Mouse (Mus musculus) NIH3T3 (cell line): Measurements from ENCODE around the gene Vps13c.

Experiments used
- DNase-seq: peaks from one replicate; pipeline ENCODE4 v3.0.0-alpha.2; 2012; ENCODE audit warnings: low read depth

The Vps13c gene

GRCm38 (mm10) chr9:67831359-67832045 is 8.7 kb upstream of the Vps13c start:
- DNase-seq, result no peak

- peak; percentile 21 for DNase-seq
These were observed 8.1 kb upstream of the Vps13c start, which contains the start of gene C2cd4a for GRCm38 (mm10) chr9:67832046-67832605. Gene C2cd4a (minus strand): TSS chr9:67832330.

- DNase-seq, result no peak
These were observed 5.7 kb upstream of the Vps13c start for GRCm38 (mm10) chr9:67834535-67834934.

- no peak for DNase-seq
These were observed 2.9 kb upstream of the Vps13c start for GRCm38 (mm10) chr9:67837311-67837710.

GRCm38 (mm10) chr9:67842797-67843196 is 2.6 kb downstream of the Vps13c start:
- DNase-seq, result peak; percentile 67

GRCm38 (mm10) chr9:67845012-67845411 is 4.8 kb downstream of the Vps13c start:
- DNase-seq, result peak; percentile 54

- no peak for DNase-seq
These were observed 5.5 kb downstream of the Vps13c start for GRCm38 (mm10) chr9:67845648-67846047.

- no peak for DNase-seq
These were observed 5.9 kb downstream of the Vps13c start for GRCm38 (mm10) chr9:67846089-67846488.

GRCm38 (mm10) chr9:67847606-67848005 is 7.4 kb downstream of the Vps13c start:
- DNase-seq, result no peak

GRCm38 (mm10) chr9:67849397-67849796 is 9.2 kb downstream of the Vps13c start:
- DNase-seq, result no peak

- DNase-seq, result no peak
These were observed 9.7 kb downstream of the Vps13c start for GRCm38 (mm10) chr9:67849846-67850245.

- no peak for DNase-seq
These were observed 11.0 kb downstream of the Vps13c start for GRCm38 (mm10) chr9:67851150-67851549.

- no peak for DNase-seq
These were observed 20.1 kb downstream of the Vps13c start for GRCm38 (mm10) chr9:67860273-67860672.

GRCm38 (mm10) chr9:67863332-67863731 is 23.1 kb downstream of the Vps13c start:
- no peak for DNase-seq

GRCm38 (mm10) chr9:67864011-67864410 is 23.8 kb downstream of the Vps13c start:
- DNase-seq, result no peak

- no peak for DNase-seq
These were observed 25.2 kb downstream of the Vps13c start for GRCm38 (mm10) chr9:67865411-67865810.

GRCm38 (mm10) chr9:67867411-67867810 is 27.2 kb downstream of the Vps13c start:
- no peak for DNase-seq

GRCm38 (mm10) chr9:67869691-67870450 is 29.7 kb downstream of the Vps13c start:
- peak; percentile 47 for DNase-seq

GRCm38 (mm10) chr9:67874522-67875222 is 34.5 kb downstream of the Vps13c start:
- DNase-seq, result no peak

- peak; percentile 53 for DNase-seq
These were observed 35.1 kb downstream of the Vps13c start for GRCm38 (mm10) chr9:67875337-67875736.

GRCm38 (mm10) chr9:67877081-67877718 is 37.0 kb downstream of the Vps13c start:
- no peak for DNase-seq

GRCm38 (mm10) chr9:67878197-67878769 is 38.1 kb downstream of the Vps13c start:
- no peak for DNase-seq
